Mouse (Mus musculus): ENCODE measurements around the gene Lrrc42. TPM values are rescaled to one million over a fixed set of nuclear protein-coding genes. Genes with fewer than 3 reads are reported as not detected.

Gene Lrrc42
- total and polyA plus RNA-seq, 3 experiments: 8.6 to 48.9 TPM; not detected in 1

GRCm38 (mm10) chr4:107221524-107221923, 31.8 kb downstream of the Lrrc42 start:
- Histone ChIP-seq H3K4me3 (ENCODE audit: control insufficient read depth in 1 of 2, insufficient read depth in 1 of 2, low read depth in 2 of 2, low read length in 2 of 2) (no peak overlapping the region), H3K36me3 (ENCODE audit: control insufficient read depth in 1 of 2, insufficient read depth in 2 of 2, low read length in 2 of 2) (peaks cover 0 to 11% of the 10 kb centered on the region in 2 experiments; a peak in 2 of 4 replicates), H3K9ac (ENCODE audit: control insufficient read depth, low read depth, low read length, poor library complexity, severe bottlenecking) (no peak overlapping the region), H3K79me2 (ENCODE audit: control insufficient read depth, insufficient read depth, low read length, poor library complexity) (no peaks in the 10 kb centered on the region), H3K4me1 (ENCODE audit: control insufficient read depth in 1 of 2, insufficient read depth in 2 of 2, low read length in 2 of 2) (peaks cover 12 to 41% of the 10 kb centered on the region in 2 experiments), H3K27me3 (ENCODE audit: control insufficient read depth in 1 of 2, insufficient read depth in 2 of 2, low read length in 2 of 2) (no peaks in the 10 kb centered on the region), H3K27ac (ENCODE audit: control insufficient read depth, low read depth, low read length) (no peak overlapping the region), H3K9me3 (replicated peaks; ENCODE audit: insufficient read depth, low read length) (no peaks in the 10 kb centered on the region)
- no peak for TF ChIP-seq NELFE (IDR thresholded peaks at IDR 0.05; ENCODE audit: low read depth, low read length)
- no peak for TF ChIP-seq ZNF384 (IDR thresholded peaks at IDR 0.05; ENCODE audit: low read depth, low read length)
- no peak for TF ChIP-seq ETS1 (IDR thresholded peaks at IDR 0.05; ENCODE audit: low read depth, low read length)
- no peak for TF ChIP-seq GATA1 (IDR thresholded peaks at IDR 0.05; ENCODE audit: low read depth, low read length)
- no peak for TF ChIP-seq ZC3H11A (IDR thresholded peaks at IDR 0.05; ENCODE audit: low read depth, low read length)
- no peak for TF ChIP-seq CTCF (IDR thresholded peaks at IDR 0.05 in 2 of 3, conservative IDR thresholded peaks at IDR 0.05 in 1 of 3; ENCODE audit: control insufficient read depth in 1 of 3, insufficient read depth in 1 of 3, low read depth in 2 of 3, low read length in 3 of 3, poor library complexity in 1 of 3, severe bottlenecking in 1 of 3)
- TF ChIP-seq RCOR1 (IDR thresholded peaks at IDR 0.05; ENCODE audit: low read depth, low read length): no peak
- DNase-seq (ENCODE audit: low read depth, low spot score): no peak

- TF ChIP-seq HCFC1 (IDR thresholded peaks at IDR 0.05; ENCODE audit: low read depth, low read length) (0 out of 2 replicates have a peak, but pooled peaks have one; percentile 13), ZMIZ1 (IDR thresholded peaks at IDR 0.05; ENCODE audit: low read depth, low read length) (no peak), MAFK (IDR thresholded peaks at IDR 0.05; ENCODE audit: borderline replicate concordance, low read depth, low read length) (no peak), GATA1 (IDR thresholded peaks at IDR 0.05; ENCODE audit: low read depth, low read length) (peak; percentile 89), CHD1 (IDR thresholded peaks at IDR 0.05; ENCODE audit: low read depth, low read length) (no peak), ELF1 (IDR thresholded peaks at IDR 0.05; ENCODE audit: low read depth, low read length) (no peak), EP300 (IDR thresholded peaks at IDR 0.05; ENCODE audit: low read depth in 1 of 2, low read length in 2 of 2) (peak; percentile 77 to 90), MYC (IDR thresholded peaks at IDR 0.05; ENCODE audit: low read depth, low read length) (0 out of 2 replicates have a peak, but pooled peaks have one; percentile 40), ZC3H11A (IDR thresholded peaks at IDR 0.05; ENCODE audit: low read depth, low read length) (no peak), MAZ (IDR thresholded peaks at IDR 0.05; ENCODE audit: low read depth, low read length) (peak; percentile 50; the same call in 1 of the 2 replicates), CTCF (IDR thresholded peaks at IDR 0.05 in 2 of 3, conservative IDR thresholded peaks at IDR 0.05 in 1 of 3; ENCODE audit: control insufficient read depth in 1 of 3, insufficient read depth in 1 of 3, low read depth in 2 of 3, low read length in 3 of 3, poor library complexity in 1 of 3, severe bottlenecking in 1 of 3) (peak in 2 of 3 experiments; percentile 38; a peak in 5 of 6 replicates), USF2 (IDR thresholded peaks at IDR 0.05; ENCODE audit: borderline replicate concordance in 1 of 2, insufficient read depth in 1 of 2, low read depth in 1 of 2, low read length in 2 of 2) (no peak), TAL1 (IDR thresholded peaks at IDR 0.05; ENCODE audit: low read length) (peak; percentile 94), SMC3 (IDR thresholded peaks at IDR 0.05; ENCODE audit: low read depth, low read length) (no peak), MYB (IDR thresholded peaks at IDR 0.05; ENCODE audit: low read depth, low read length) (no peak), TCF12 (IDR thresholded peaks at IDR 0.05; ENCODE audit: low read depth, low read length) (peak; percentile 92), GABPA (IDR thresholded peaks at IDR 0.05; ENCODE audit: low read depth, low read length) (no peak), SIN3A (IDR thresholded peaks at IDR 0.05; ENCODE audit: low read length) (peak; percentile 81), USF1 (IDR thresholded peaks at IDR 0.05; ENCODE audit: low read depth, low read length) (no peak), MAX (IDR thresholded peaks at IDR 0.05; ENCODE audit: low read length) (no peak; the same call in 1 of the 2 replicates), NELFE (IDR thresholded peaks at IDR 0.05; ENCODE audit: low read depth, low read length) (no peak), ETS1 (IDR thresholded peaks at IDR 0.05; ENCODE audit: low read depth, low read length) (peak; percentile 90)
- H3K27ac ChIP-seq (ENCODE audit: control insufficient read depth, low read depth, low read length): peak overlapping the region; percentile 27; the same call in 1 of the 2 replicates
- peak overlapping the region; percentile 24; the same call in 1 of the 2 replicates for H3K9ac ChIP-seq (ENCODE audit: control insufficient read depth, low read depth, low read length, poor library complexity, severe bottlenecking)
Observed at GRCm38 (mm10) chr4:107217574-107217973, 35.8 kb downstream of the Lrrc42 start.

More at GRCm38 (mm10) chr4:107217574-107217973, 35.8 kb downstream of the Lrrc42 start:
- Histone ChIP-seq H3K27me3 (ENCODE audit: control insufficient read depth in 1 of 2, insufficient read depth in 2 of 2, low read length in 2 of 2) (no peaks in the 10 kb centered on the region), H3K4me1 (ENCODE audit: control insufficient read depth in 1 of 2, insufficient read depth in 2 of 2, low read length in 2 of 2) (peaks cover 12 to 43% of the 10 kb centered on the region in 2 experiments), H3K79me2 (ENCODE audit: control insufficient read depth, insufficient read depth, low read length, poor library complexity) (no peaks in the 10 kb centered on the region), H3K9me3 (replicated peaks; ENCODE audit: insufficient read depth, low read length) (no peaks in the 10 kb centered on the region), H3K36me3 (ENCODE audit: control insufficient read depth in 1 of 2, insufficient read depth in 2 of 2, low read length in 2 of 2) (peaks cover 0 to 11% of the 10 kb centered on the region in 2 experiments; a peak in 2 of 4 replicates), H3K4me3 (ENCODE audit: control insufficient read depth in 1 of 2, insufficient read depth in 1 of 2, low read depth in 2 of 2, low read length in 2 of 2) (peak overlapping the region in 1 of 2 experiments; percentile 8; a peak in 1 of 4 replicates)
- DNase-seq (ENCODE audit: low read depth, low spot score): peak; percentile 89

Measured in MEL (cell line).